Mouse (Mus musculus): Measurements from ENCODE around the gene Myl6. TPM values are rescaled to one million over a fixed set of nuclear protein-coding genes. Genes with fewer than 3 reads are reported as not detected.

Myl6 gene
- polyA plus RNA-seq, 1 experiment from 2014 or later: 780 TPM

DNA sequence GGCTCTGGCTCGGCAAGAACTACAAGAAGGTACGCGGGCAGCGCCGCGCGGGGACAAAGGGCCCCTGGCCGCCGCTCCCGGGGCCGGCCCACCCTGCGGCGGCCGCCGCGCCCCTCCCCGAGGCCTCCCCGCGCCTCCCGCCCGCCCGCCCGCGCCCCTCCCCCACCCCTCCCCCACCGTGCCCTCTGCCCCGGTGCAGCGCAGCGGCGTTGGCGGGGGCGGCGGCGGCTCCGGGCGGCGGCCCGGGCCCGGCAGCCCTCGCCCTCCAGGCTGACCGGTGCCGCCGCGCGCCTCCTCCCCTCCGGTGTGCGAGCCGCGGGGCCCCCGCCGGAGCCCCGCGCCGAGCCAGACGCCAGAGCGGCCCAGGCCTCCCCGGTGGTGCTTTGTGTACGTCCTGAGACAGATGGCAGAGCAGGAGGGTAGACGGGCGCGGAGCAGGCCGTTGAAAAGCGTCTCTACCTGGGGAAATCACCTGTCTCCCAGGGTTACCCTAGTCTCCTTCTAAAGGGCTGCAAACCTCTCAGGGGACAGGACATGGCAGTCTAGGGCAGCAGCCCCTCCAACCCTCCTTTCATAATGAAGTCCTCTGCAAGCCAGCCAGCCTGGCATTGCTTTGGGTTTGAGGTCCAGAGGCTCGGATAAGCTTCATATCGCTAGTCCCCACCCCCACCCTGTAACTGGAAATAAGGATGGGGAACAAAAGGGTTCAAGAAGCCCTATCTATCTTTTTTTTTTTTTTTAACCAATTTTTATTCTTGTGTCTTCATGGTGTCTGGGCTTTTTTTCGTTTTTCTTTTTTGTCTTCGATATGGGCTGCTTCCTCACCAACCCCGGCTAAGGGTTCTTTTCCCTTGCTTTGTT lies 34.3 kb downstream of the Myl6 start:
- peaks cover 21% of the 10 kb centered on the region for H3K27me3 ChIP-seq (ENCODE audit: poor library complexity, severe bottlenecking)
- peak overlapping the region; percentile 98 for H3K27ac ChIP-seq
- peaks cover 40% of the 10 kb centered on the region for H3K36me3 ChIP-seq (replicated peaks)
- DNase-seq (ENCODE audit: extremely low spot score, low spot score): peak; percentile 60
- peak overlapping the region; percentile 96 for H3K4me3 ChIP-seq
- WGBS: 2% methylated on average over 56 of the region's 67 CpGs
- no peaks in the 10 kb centered on the region for H3K9me3 ChIP-seq
- H3K4me1 ChIP-seq: peaks cover 20% of the 10 kb centered on the region

DNA sequence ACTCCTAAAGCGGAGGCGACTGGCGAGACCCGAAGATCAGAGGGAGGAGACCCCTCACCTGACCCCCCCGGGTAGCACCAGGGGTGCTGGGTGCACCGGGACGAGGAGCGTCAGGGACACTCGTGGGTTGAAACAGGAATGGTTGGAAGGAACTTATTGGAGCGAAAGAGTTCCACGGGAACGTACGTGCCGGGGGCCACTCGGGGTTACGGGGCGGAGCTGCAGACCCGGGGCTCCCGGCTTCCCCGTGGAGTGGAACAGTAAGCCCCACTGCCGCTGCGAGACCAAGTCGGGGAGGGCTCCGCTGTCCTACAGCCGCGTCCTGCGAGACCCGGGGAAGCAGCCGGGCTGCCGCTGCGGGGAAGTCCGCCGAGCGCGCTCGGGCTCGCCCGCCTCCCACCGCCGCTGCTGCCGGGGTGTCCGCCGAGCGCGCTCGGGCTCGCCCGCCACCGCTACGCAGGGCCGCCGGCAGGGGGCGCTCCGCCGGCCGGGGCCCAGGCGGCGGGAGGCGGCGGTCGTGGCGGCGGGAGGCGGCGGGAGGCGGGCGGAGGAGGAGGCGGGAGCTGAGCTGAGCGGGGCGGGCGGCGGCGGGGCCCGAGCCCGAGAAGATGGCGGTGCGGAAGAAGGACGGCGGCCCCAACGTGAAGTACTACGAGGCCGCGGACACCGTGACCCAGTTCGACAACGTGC lies 35.1 kb downstream of the Myl6 start, which contains the start of gene Smarcc2:
Gene Smarcc2, plus strand, starts transcription at position 530 of the 690 bp plus-strand sequence.
- Histone ChIP-seq H3K4me1 (peaks cover 20% of the 10 kb centered on the region), H3K27me3 (ENCODE audit: poor library complexity, severe bottlenecking) (peaks cover 21% of the 10 kb centered on the region), H3K9me3 (no peaks in the 10 kb centered on the region), H3K4me3 (peak within 1 kb of the TSS; percentile 96), H3K36me3 (replicated peaks) (peaks cover 32% of the 10 kb centered on the region), H3K27ac (peak within 1 kb of the TSS; percentile 98)
- WGBS: under 1% methylated on average over 84 of the region's 86 CpGs
- DNase-seq (ENCODE audit: extremely low spot score, low spot score): peak; percentile 80

DNA sequence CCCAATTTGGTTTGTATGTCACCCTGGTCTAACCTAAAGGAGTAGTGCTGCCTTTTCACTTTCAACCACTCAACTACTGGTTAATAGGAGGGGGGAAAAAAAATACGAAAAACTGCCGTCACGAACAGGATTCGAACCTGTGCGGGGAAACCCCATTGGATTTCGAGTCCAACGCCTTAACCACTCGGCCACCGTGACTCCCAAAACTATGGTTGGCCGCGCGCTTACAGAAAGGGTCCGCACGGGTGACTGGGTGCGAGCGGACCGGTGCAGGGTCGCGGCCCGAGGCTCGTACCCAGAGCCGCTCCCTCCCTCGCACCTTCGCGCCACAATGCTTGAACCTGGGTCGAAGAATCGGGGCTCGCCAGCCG lies 35.6 kb downstream of the Myl6 start:
- Histone ChIP-seq H3K27me3 (ENCODE audit: poor library complexity, severe bottlenecking) (peaks cover 21% of the 10 kb centered on the region), H3K9me3 (no peaks in the 10 kb centered on the region), H3K36me3 (replicated peaks) (peaks cover 27% of the 10 kb centered on the region), H3K4me3 (peak overlapping the region; percentile 96), H3K4me1 (peaks cover 20% of the 10 kb centered on the region), H3K27ac (peak overlapping the region; percentile 98)
- under 1% methylated on average over 29 of the region's 29 CpGs for WGBS
- DNase-seq (ENCODE audit: extremely low spot score, low spot score): peak; percentile 95

DNA sequence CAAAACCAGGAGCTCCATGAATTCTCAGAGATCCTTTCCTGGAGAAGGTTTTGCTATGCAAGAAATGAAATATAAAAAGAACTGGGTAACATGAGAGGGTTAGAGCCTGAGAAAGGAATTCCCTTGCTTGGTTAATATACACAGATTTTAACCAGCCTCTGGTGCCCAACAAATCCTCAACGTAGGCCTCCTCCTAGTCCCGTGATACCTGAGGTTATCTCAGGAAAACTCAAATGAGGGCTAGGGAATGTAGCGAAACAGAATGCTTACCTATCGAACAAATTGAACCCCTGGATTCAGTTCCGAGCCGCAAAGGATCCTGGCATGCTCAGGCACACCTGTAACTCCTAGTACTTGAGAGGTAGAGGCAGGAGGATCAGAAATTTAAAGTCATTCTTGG lies 36.3 kb downstream of the Myl6 start:
- peaks cover 20% of the 10 kb centered on the region for H3K36me3 ChIP-seq (replicated peaks)
- peaks cover 21% of the 10 kb centered on the region for H3K27me3 ChIP-seq (ENCODE audit: poor library complexity, severe bottlenecking)
- no peaks in the 10 kb centered on the region for H3K9me3 ChIP-seq
- DNase-seq (ENCODE audit: extremely low spot score, low spot score): no peak
- H3K4me1 ChIP-seq: peaks cover 20% of the 10 kb centered on the region
- H3K4me3 ChIP-seq: no peak overlapping the region
- no peak overlapping the region for H3K27ac ChIP-seq
- WGBS: 85% methylated on average over 6 of the region's 6 CpGs

DNA sequence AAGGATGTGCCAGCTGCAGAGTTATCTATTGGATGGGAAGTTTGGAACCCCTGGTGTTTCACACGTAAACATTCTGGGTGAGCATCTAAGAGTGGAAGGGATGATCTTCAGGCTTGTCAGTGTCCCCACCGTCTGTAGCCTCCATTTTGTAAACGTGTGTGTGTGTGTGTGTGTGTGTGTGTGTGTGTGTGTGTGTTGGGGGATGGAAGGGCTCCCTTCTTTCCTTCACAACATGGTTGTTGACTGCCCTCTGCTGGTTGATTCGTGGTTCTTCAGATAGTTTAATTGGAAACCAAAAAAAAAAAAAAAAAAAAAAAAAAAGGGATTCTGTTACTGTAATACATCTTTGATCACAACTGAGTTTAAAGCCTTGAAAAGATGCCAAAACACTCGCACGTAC lies 38.7 kb downstream of the Myl6 start:
- 4% methylated on average over 6 of the region's 6 CpGs for WGBS
- peaks cover 18% of the 10 kb centered on the region for H3K27me3 ChIP-seq (ENCODE audit: poor library complexity, severe bottlenecking)
- peak overlapping the region; percentile 44; the same call in 1 of the 2 replicates for H3K27ac ChIP-seq
- peak overlapping the region; percentile 2; the same call in 1 of the 2 replicates for H3K4me3 ChIP-seq
- peaks cover 9% of the 10 kb centered on the region for H3K4me1 ChIP-seq
- DNase-seq (ENCODE audit: extremely low spot score, low spot score): peak; percentile 74
- no peaks in the 10 kb centered on the region for H3K9me3 ChIP-seq
- H3K36me3 ChIP-seq (replicated peaks): no peaks in the 10 kb centered on the region

DNA sequence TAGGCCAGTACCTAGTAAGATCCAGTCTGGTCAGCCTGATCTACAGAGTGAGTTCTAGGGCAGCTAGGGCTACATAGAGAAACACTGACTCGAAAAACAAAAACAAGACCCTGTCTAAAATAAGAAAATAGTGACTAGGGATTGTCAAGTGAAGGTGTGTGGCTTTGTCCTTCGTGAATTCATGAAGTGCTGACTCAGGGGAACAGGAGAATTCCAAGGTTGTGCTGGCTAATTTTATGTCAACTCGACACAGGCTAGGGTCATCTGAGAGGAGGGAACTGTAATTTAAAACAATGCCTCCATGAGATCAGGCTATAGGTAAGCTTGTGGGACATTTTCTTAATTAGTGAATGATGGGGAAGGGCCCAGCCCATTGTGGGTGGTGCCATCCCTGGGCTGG lies 39.5 kb downstream of the Myl6 start:
- no peak for DNase-seq (ENCODE audit: extremely low spot score, low spot score)
- Histone ChIP-seq H3K4me3 (no peak overlapping the region), H3K4me1 (peaks cover 6% of the 10 kb centered on the region; the same call in 1 of the 2 replicates), H3K36me3 (replicated peaks) (no peaks in the 10 kb centered on the region), H3K27ac (no peak overlapping the region), H3K27me3 (ENCODE audit: poor library complexity, severe bottlenecking) (peaks cover 18% of the 10 kb centered on the region), H3K9me3 (no peaks in the 10 kb centered on the region)
- 84% methylated on average over 3 of the region's 3 CpGs for WGBS

DNA sequence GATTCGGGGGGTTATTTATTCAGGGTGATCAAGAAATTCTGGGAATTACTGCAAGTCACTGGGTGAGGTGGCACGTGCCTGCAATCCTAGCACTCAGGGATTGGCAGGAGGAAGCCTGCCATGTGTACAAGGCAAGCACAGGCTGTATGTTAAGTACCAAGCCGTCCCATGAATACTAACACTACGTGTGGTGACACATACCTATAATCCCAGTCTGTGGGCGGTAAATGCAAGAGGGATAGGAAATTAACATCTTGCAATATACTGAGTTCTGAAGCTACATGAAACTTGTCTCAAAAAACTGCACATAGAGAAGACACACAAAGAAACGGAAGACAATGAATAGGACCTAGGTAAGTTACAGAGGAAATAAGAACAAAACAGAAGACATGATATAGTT lies 42.9 kb downstream of the Myl6 start:
- Histone ChIP-seq H3K36me3 (replicated peaks) (no peaks in the 10 kb centered on the region), H3K27me3 (ENCODE audit: poor library complexity, severe bottlenecking) (peaks cover 3% of the 10 kb centered on the region; the same call in 1 of the 2 replicates), H3K9me3 (no peaks in the 10 kb centered on the region), H3K4me1 (peaks cover 6% of the 10 kb centered on the region; the same call in 1 of the 2 replicates), H3K27ac (no peak overlapping the region), H3K4me3 (no peak overlapping the region; the same call in 1 of the 2 replicates)
- WGBS: 90% methylated on average over 6 of the region's 6 CpGs
- DNase-seq (ENCODE audit: extremely low spot score, low spot score): no peak

DNA sequence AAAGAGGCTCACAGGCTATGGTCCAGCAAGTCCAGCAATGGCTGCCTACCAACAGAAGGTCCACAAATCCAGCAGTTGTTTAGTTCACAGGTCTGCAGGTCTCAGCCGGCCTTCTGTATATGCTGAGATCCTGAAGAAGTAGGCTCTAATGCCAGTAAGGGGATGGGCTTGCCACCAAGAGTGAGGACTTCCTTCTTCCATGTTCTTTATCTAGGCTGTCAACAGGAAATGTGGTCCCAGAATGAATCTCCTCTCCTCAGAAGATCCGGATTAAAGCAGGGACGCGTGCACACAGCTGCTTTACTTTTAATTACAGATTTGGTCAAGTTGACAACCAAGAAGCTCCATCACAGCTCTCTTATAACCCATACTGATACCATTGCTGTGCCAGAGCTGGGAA lies 48.5 kb downstream of the Myl6 start:
- H3K9me3 ChIP-seq: no peaks in the 10 kb centered on the region
- no peak for DNase-seq (ENCODE audit: extremely low spot score, low spot score)
- no peaks in the 10 kb centered on the region for H3K4me1 ChIP-seq
- no peak overlapping the region for H3K27ac ChIP-seq
- 90% methylated on average over 4 of the region's 4 CpGs for WGBS
- no peak overlapping the region for H3K4me3 ChIP-seq
- peaks cover 24% of the 10 kb centered on the region for H3K36me3 ChIP-seq (replicated peaks)
- no peaks in the 10 kb centered on the region for H3K27me3 ChIP-seq (ENCODE audit: poor library complexity, severe bottlenecking)

DNA sequence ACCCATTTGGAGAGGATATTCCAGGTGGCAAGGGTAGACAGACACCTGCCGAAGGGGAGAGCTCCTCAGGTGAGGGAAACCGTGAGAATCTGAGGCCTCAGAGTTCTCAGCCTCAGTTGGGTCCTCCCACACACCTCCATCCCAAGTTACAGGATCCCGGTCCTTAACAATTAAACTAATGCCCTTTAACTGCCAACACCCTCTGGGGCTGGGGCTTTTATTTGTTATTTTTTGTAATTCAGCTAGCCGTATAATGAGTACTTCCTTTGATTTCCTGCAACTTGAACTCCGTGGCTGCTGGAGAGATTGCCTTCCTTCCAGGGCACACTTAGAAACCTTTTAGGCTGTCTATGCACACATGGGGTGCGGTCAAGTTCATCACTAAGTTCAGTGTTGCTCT lies 49.6 kb downstream of the Myl6 start:
- Histone ChIP-seq H3K4me3 (no peak overlapping the region), H3K36me3 (replicated peaks) (peaks cover 35% of the 10 kb centered on the region), H3K9me3 (no peaks in the 10 kb centered on the region), H3K4me1 (no peaks in the 10 kb centered on the region), H3K27ac (no peak overlapping the region), H3K27me3 (ENCODE audit: poor library complexity, severe bottlenecking) (no peaks in the 10 kb centered on the region)
- no peak for DNase-seq (ENCODE audit: extremely low spot score, low spot score)
- 77% methylated on average over 6 of the region's 6 CpGs for WGBS

DNA sequence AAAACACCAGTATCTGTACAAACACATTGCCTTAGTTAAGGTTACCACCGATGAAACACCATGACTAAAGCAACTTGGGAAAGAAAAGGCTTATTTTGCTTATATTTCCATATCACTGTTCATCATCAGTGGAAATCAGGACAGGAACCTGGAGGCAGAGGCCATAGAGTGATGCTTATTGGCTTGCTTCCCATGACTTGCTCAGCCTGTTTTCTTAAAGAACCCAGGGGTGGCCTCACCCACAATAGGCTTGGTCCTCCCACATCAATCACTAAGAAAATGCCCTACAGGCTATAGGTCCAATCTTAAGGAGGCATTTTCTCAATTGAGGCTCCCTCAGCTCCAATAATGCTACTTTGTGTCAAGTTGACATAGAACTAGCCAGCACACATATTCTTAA lies 51.2 kb downstream of the Myl6 start:
- WGBS: 92% methylated on average over 1 of the region's 1 CpGs
- Histone ChIP-seq H3K27me3 (ENCODE audit: poor library complexity, severe bottlenecking) (no peaks in the 10 kb centered on the region), H3K9me3 (no peaks in the 10 kb centered on the region), H3K27ac (no peak overlapping the region), H3K36me3 (replicated peaks) (peaks cover 51% of the 10 kb centered on the region), H3K4me1 (no peaks in the 10 kb centered on the region), H3K4me3 (no peak overlapping the region)
- no peak for DNase-seq (ENCODE audit: extremely low spot score, low spot score)

DNA sequence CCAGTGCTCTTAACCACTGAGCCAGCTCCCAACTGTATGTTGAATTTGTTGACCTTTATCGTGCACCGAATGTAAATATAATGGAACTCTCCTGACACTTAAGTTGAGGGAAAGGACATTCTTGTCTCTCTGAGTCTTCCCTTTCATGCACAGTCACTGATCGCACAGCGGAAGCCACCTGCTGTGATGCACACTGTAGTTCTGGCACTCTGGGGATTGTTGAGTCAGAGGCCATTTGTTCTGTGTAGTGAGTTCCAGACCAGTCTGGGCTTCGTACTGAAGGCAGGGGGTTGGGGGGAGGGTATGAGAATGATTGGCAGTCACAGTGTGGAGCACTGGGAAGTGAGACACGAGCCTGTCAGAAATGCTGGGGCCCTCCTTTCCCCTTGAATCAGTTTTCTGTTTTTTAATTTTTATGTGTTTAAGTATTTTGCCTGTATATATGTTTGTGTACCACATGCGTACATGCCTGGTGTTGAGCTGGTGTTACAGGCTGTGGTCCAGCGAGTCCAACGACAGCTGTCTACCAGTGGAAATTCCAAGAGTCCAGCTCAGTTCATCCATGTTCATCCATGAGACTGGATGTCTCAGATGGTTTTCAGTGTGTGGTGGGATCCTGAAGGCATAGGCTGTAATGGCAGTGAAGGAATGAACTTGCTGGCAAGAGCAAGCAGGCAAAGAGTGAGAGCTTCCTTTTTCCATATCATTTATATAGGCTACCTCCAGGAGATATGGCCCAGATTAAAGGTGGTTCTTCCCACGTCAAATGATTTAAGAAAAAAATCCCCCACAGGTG lies 52.4 kb downstream of the Myl6 start:
- Histone ChIP-seq H3K4me1 (no peaks in the 10 kb centered on the region), H3K27me3 (ENCODE audit: poor library complexity, severe bottlenecking) (no peaks in the 10 kb centered on the region), H3K9me3 (no peaks in the 10 kb centered on the region), H3K36me3 (replicated peaks) (peaks cover 63% of the 10 kb centered on the region), H3K4me3 (no peak overlapping the region), H3K27ac (no peak overlapping the region)
- WGBS: 95% methylated on average over 10 of the region's 10 CpGs
- no peak for DNase-seq (ENCODE audit: extremely low spot score, low spot score)
